Mouse (Mus musculus) liver, embryonic 11.5 days (tissue): Measurements from ENCODE around the gene Ctnna2. TPM values are rescaled to one million over a fixed set of nuclear protein-coding genes. Genes with fewer than 3 reads are reported as not detected.
A peak's percentile ranks its signal among the peaks of the same experiment; 100 is the strongest.

ENCODE experiments used
- ATAC-seq: fragments of 200-750 bp; cut with Nextera tagmentation; replicated peaks from 2 replicates; pipeline ENCODE4 v1.8.0; 2017; ENCODE audit warnings: moderate number of reproducible peaks, mild to moderate bottlenecking, moderate TSS enrichment, moderate library complexity; ENCODE audit not compliant: low FRiP score
- DNase-seq: peaks from one replicate; pipeline ENCODE4 v3.0.0-alpha.2; 2017; ENCODE audit warnings: low spot score
- H3K27ac ChIP-seq: fragments of 300-500 bp; sonication (generic); 2 replicates; pipeline ENCODE4 v1.5.1; 2014; ENCODE audit warnings: mild to moderate bottlenecking, low read depth, low read length, control low read depth
- H3K27me3 ChIP-seq: fragments of 300-500 bp; sonication (generic); replicated peaks from 2 replicates; pipeline ENCODE4 v1.6.1; 2014; ENCODE audit warnings: low read length, mixed read lengths; ENCODE audit not compliant: control insufficient read depth, insufficient read depth
- H3K36me3 ChIP-seq: fragments of 300-500 bp; sonication (generic); 2 replicates; pipeline ENCODE4 v1.6.1; 2014; ENCODE audit warnings: mild to moderate bottlenecking, low read length, moderate library complexity, mixed read lengths; ENCODE audit not compliant: control insufficient read depth, insufficient read depth
- H3K4me1 ChIP-seq: fragments of 300-500 bp; sonication (generic); replicated peaks from 2 replicates; pipeline ENCODE4 v1.6.1; 2014; ENCODE audit warnings: low read length, mixed read lengths; ENCODE audit not compliant: control insufficient read depth, insufficient read depth
- H3K4me2 ChIP-seq: fragments of 300-500 bp; sonication (generic); 2 replicates; pipeline ENCODE4 v1.6.1; 2014; ENCODE audit warnings: mild to moderate bottlenecking, control low read depth, moderate library complexity
- H3K4me3 ChIP-seq: fragments of 300-500 bp; sonication (generic); 2 replicates; pipeline ENCODE4 v1.5.1; 2014; ENCODE audit warnings: low read depth, low read length, control low read depth
- H3K9ac ChIP-seq: fragments of 300-500 bp; sonication (generic); 2 replicates; pipeline ENCODE4 v1.6.1; 2014; ENCODE audit warnings: low read depth, low read length, control low read depth
- H3K9me3 ChIP-seq: fragments of 300-500 bp; sonication (generic); 2 replicates; pipeline ENCODE4 v1.6.1; 2016; ENCODE audit warnings: low read length, inconsistent platforms, mixed read lengths; ENCODE audit not compliant: control insufficient read depth
- WGBS: fragments of 180-500 bp; shearing (Covaris S2); extraction: QIAGEN DNeasy Blood & Tissue Kit; methylation state at CpG from one replicate; pipeline ENCODE4 v1.1.7; 2014; 5-methylcytosine and 5-hydroxymethylcytosine counted together
- polyA plus RNA-seq: library from polyadenylated mRNA; unstranded; fragments of >200 nt; fragmentation: Nextera tagmentation; extraction: Ambion mirVana; gene quantifications from 2 replicates; pipeline ENCODE4 v1.2.1, GENCODE M21; 2014

The Ctnna2 gene
- 1.6 and 1.9 TPM in 2 replicates for polyA plus RNA-seq

GRCm38 (mm10) chr6:77979241-77979961 lies at the start of gene Ctnna2:
Gene Ctnna2, minus strand, starts transcription at chr6:77979699.
- H3K27me3 ChIP-seq: peaks cover 3% of the 10 kb centered on the region
- H3K4me3 ChIP-seq: peak within 1 kb of the TSS; percentile 45
- H3K4me1 ChIP-seq: no peaks in the 10 kb centered on the region
- no peak within 1 kb of the TSS for H3K27ac ChIP-seq
- peak within 1 kb of the TSS; percentile 68 for H3K4me2 ChIP-seq
- H3K9me3 ChIP-seq: no peaks in the 10 kb centered on the region
- H3K36me3 ChIP-seq: no peaks in the 10 kb centered on the region
- DNase-seq (peak; percentile 67), ATAC-seq (peak; percentile 77)
- H3K9ac ChIP-seq: no peak within 1 kb of the TSS
- WGBS: 2% methylated on average over 39 of the region's 58 CpGs

GRCm38 (mm10) chr6:77980137-77981052 lies 896 bp upstream of the Ctnna2 start:
- no peak for DNase-seq
- no peak overlapping the region for H3K27ac ChIP-seq
- 17% methylated on average over 15 of the region's 15 CpGs for WGBS

GRCm38 (mm10) chr6:77978476-77979240 lies 841 bp downstream of the Ctnna2 start:
- peak overlapping the region; percentile 45 for H3K4me3 ChIP-seq
- H3K9me3 ChIP-seq: no peaks in the 10 kb centered on the region
- H3K9ac ChIP-seq: no peak overlapping the region
- ATAC-seq (no peak), DNase-seq (no peak)
- peak overlapping the region; percentile 68 for H3K4me2 ChIP-seq
- peaks cover 3% of the 10 kb centered on the region for H3K27me3 ChIP-seq
- no peaks in the 10 kb centered on the region for H3K4me1 ChIP-seq
- no peaks in the 10 kb centered on the region for H3K36me3 ChIP-seq
- 29% methylated on average over 10 of the region's 10 CpGs for WGBS
- H3K27ac ChIP-seq: no peak overlapping the region

More at GRCm38 (mm10) chr6:77980137-77981052, 896 bp upstream of the Ctnna2 start:
- ATAC-seq: no peak
- Histone ChIP-seq H3K4me1 (no peaks in the 10 kb centered on the region), H3K9me3 (no peaks in the 10 kb centered on the region), H3K27me3 (peaks cover 3% of the 10 kb centered on the region), H3K36me3 (no peaks in the 10 kb centered on the region), H3K4me2 (peak overlapping the region; percentile 68), H3K4me3 (no peak overlapping the region; the same call in 1 of the 2 replicates), H3K9ac (no peak overlapping the region)

- ATAC-seq (no peak), DNase-seq (no peak)
- no peaks in the 10 kb centered on the region for H3K36me3 ChIP-seq
- WGBS: 71% methylated on average over 10 of the region's 10 CpGs
- H3K27me3 ChIP-seq: no peaks in the 10 kb centered on the region
- no peak overlapping the region for H3K4me2 ChIP-seq
- no peak overlapping the region for H3K9ac ChIP-seq
- H3K27ac ChIP-seq: no peak overlapping the region
- no peaks in the 10 kb centered on the region for H3K4me1 ChIP-seq
- no peak overlapping the region for H3K4me3 ChIP-seq
- no peaks in the 10 kb centered on the region for H3K9me3 ChIP-seq
Observed at GRCm38 (mm10) chr6:77970545-77971242, 8.8 kb downstream of the Ctnna2 start.

- Histone ChIP-seq H3K27ac (no peak overlapping the region), H3K36me3 (no peaks in the 10 kb centered on the region), H3K27me3 (no peaks in the 10 kb centered on the region), H3K4me2 (no peak overlapping the region), H3K4me1 (no peaks in the 10 kb centered on the region), H3K4me3 (no peak overlapping the region), H3K9me3 (no peaks in the 10 kb centered on the region), H3K9ac (no peak overlapping the region)
- no peak for ATAC-seq
- WGBS: 42% methylated on average over 4 of the region's 4 CpGs
- DNase-seq: no peak
Observed at GRCm38 (mm10) chr6:77969774-77970173, 9.7 kb downstream of the Ctnna2 start.

GRCm38 (mm10) chr6:77962011-77962410 lies 17.5 kb downstream of the Ctnna2 start:
- WGBS: 69% methylated on average over 1 of the region's 1 CpGs

GRCm38 (mm10) chr6:77951276-77951675 lies 28.2 kb downstream of the Ctnna2 start:
- Histone ChIP-seq H3K27ac (no peak overlapping the region), H3K36me3 (no peaks in the 10 kb centered on the region), H3K4me3 (no peak overlapping the region), H3K9me3 (no peaks in the 10 kb centered on the region), H3K4me2 (no peak overlapping the region), H3K4me1 (no peaks in the 10 kb centered on the region), H3K27me3 (no peaks in the 10 kb centered on the region), H3K9ac (no peak overlapping the region)
- DNase-seq: no peak
- ATAC-seq: no peak
- WGBS: 81% methylated on average over 4 of the region's 4 CpGs

More at GRCm38 (mm10) chr6:77962011-77962410, 17.5 kb downstream of the Ctnna2 start:
- no peaks in the 10 kb centered on the region for H3K27me3 ChIP-seq
- no peak overlapping the region for H3K27ac ChIP-seq
- no peak overlapping the region for H3K9ac ChIP-seq
- ATAC-seq: no peak
- no peak overlapping the region for H3K4me3 ChIP-seq
- H3K9me3 ChIP-seq: no peaks in the 10 kb centered on the region
- no peak for DNase-seq
- H3K4me2 ChIP-seq: no peak overlapping the region
- no peaks in the 10 kb centered on the region for H3K4me1 ChIP-seq
- H3K36me3 ChIP-seq: no peaks in the 10 kb centered on the region

GRCm38 (mm10) chr6:77950690-77951089 lies 28.8 kb downstream of the Ctnna2 start:
- no peak overlapping the region for H3K4me3 ChIP-seq
- H3K9ac ChIP-seq: no peak overlapping the region
- H3K36me3 ChIP-seq: no peaks in the 10 kb centered on the region
- H3K27me3 ChIP-seq: no peaks in the 10 kb centered on the region
- WGBS: 77% methylated on average over 2 of the region's 2 CpGs
- H3K4me2 ChIP-seq: no peak overlapping the region
- no peak for DNase-seq
- no peaks in the 10 kb centered on the region for H3K4me1 ChIP-seq
- ATAC-seq: no peak
- H3K27ac ChIP-seq: no peak overlapping the region
- H3K9me3 ChIP-seq: no peaks in the 10 kb centered on the region
